Mouse (Mus musculus): Measurements from ENCODE around the gene Osm. TPM values are rescaled to one million over a fixed set of nuclear protein-coding genes. Genes with fewer than 3 reads are reported as not detected.

The Osm gene
- 0.10 TPM in 1 of 2 replicates, not detected in the other for polyA plus RNA-seq (2015; fragmentation: Nextera tagmentation; extraction: Ambion mirVana)

GRCm38 (mm10) chr11:4235665-4236545, at the start of gene Osm:
TSS of gene Osm (plus strand) at chr11:4236420.

GRCm38 (mm10) chr11:4186486-4187317, 49.5 kb upstream of the Osm start, which contains the start of gene Tbc1d10a:
TSS of gene Tbc1d10a (plus strand) at chr11:4186789.

GRCm38 (mm10) chr11:4217914-4218629, 18.1 kb upstream of the Osm start, which contains the start of gene Castor1:
TSS of gene Castor1 (plus strand) at chr11:4218225.

GRCm38 (mm10) chr11:4256846-4257607, 20.8 kb downstream of the Osm start, which contains the start of gene Lif:
TSS of gene Lif (plus strand) at chr11:4257557.

Other genes starting within 250 kb of the Osm start
- gene Sec14l4, start 205.0 kb upstream of the Osm start, polyA plus RNA-seq (2015; fragmentation: Nextera tagmentation; extraction: Ambion mirVana): 0.13 TPM in 1 of 2 replicates, not detected in the other
- gene Sec14l3, start 171.6 kb upstream of the Osm start, polyA plus RNA-seq (2015; fragmentation: Nextera tagmentation; extraction: Ambion mirVana): 0.94 and 1.1 TPM in 2 replicates
- gene Mtfp1, start 141.0 kb upstream of the Osm start, polyA plus RNA-seq (2015; fragmentation: Nextera tagmentation; extraction: Ambion mirVana): 21.1 and 22.3 TPM in 2 replicates
- gene Sec14l2, start 113.0 kb upstream of the Osm start, polyA plus RNA-seq (2015; fragmentation: Nextera tagmentation; extraction: Ambion mirVana): 10.2 and 10.6 TPM in 2 replicates
- gene Rnf215, start 101.2 kb upstream of the Osm start, polyA plus RNA-seq (2015; fragmentation: Nextera tagmentation; extraction: Ambion mirVana): 57.3 and 62.2 TPM in 2 replicates
- gene Ccdc157, start 76.1 kb upstream of the Osm start, polyA plus RNA-seq (2015; fragmentation: Nextera tagmentation; extraction: Ambion mirVana): 7.8 and 9.1 TPM in 2 replicates
- 28.6 and 31.5 TPM in 2 replicates for gene Sf3a1, start 76.1 kb upstream of the Osm start, polyA plus RNA-seq (2015; fragmentation: Nextera tagmentation; extraction: Ambion mirVana)
- 38.6 and 41.8 TPM in 2 replicates for gene Tbc1d10a, start 49.6 kb upstream of the Osm start, polyA plus RNA-seq (2015; fragmentation: Nextera tagmentation; extraction: Ambion mirVana)
- 18.2 and 20.5 TPM in 2 replicates for gene Castor1, start 18.2 kb upstream of the Osm start, polyA plus RNA-seq (2015; fragmentation: Nextera tagmentation; extraction: Ambion mirVana)
- gene Lif, start 21.1 kb downstream of the Osm start, polyA plus RNA-seq (2015; fragmentation: Nextera tagmentation; extraction: Ambion mirVana): 0.04 and 0.13 TPM in 2 replicates
- 0.18 TPM in 1 of 2 replicates, not detected in the other for gene Hormad2, start 204.7 kb downstream of the Osm start, polyA plus RNA-seq (2015; fragmentation: Nextera tagmentation; extraction: Ambion mirVana)

All from neural tube, postnatal 0 days (tissue).